Mouse (Mus musculus) myocyte (in vitro differentiated cells): ENCODE measurements at regions not wholly inside any gene's neighbourhood (a gene's known extent, or its start where the extent isn't known, plus 50 kb on each side); places are given as distances from the start of the nearest gene placed in this dataset.
A peak's percentile ranks its signal among the peaks of the same experiment; 100 is the strongest.

Experiments used
- CEBPB ChIP-seq: IDR thresholded peaks from 2 replicates; pipeline ENCODE4 v1.6.1; 2011; ENCODE audit warnings: mild to moderate bottlenecking, moderate library complexity; ENCODE audit not compliant: poor library complexity, insufficient read depth, severe bottlenecking
- E2F4 ChIP-seq: IDR thresholded peaks from one replicate; pipeline ENCODE4 v1.6.1; 2011; ENCODE audit warnings: mild to moderate bottlenecking, control low read depth, moderate library complexity; ENCODE audit not compliant: insufficient read depth
- MAX ChIP-seq: IDR thresholded peaks from one replicate; pipeline ENCODE4 v1.6.1; 2011; ENCODE audit warnings: low read depth, mild to moderate bottlenecking, control low read depth
- MYOG ChIP-seq, 3 experiments: IDR thresholded peaks; one replicate each; pipeline ENCODE4 v1.6.1; 2011; ENCODE audit warnings: control low read depth in 2 of 3, low read depth in 2 of 3, mild to moderate bottlenecking in 2 of 3; ENCODE audit not compliant: insufficient read length in 2 of 3, control insufficient read depth in 1 of 3, insufficient read depth in 1 of 3
- POLR2A ChIP-seq: IDR thresholded peaks from one replicate; pipeline ENCODE4 v1.6.1; 2011; ENCODE audit warnings: low read depth, mild to moderate bottlenecking, control low read depth, moderate library complexity; ENCODE audit not compliant: insufficient read length
- POLR2AphosphoS2 ChIP-seq: IDR thresholded peaks from one replicate; pipeline ENCODE4 v1.6.1; 2011; ENCODE audit warnings: low read depth, control low read depth; ENCODE audit not compliant: insufficient read length
- TCF12 ChIP-seq: IDR thresholded peaks from one replicate; pipeline ENCODE4 v1.6.1; 2011; ENCODE audit warnings: mild to moderate bottlenecking, control low read depth; ENCODE audit not compliant: poor library complexity, insufficient read depth, severe bottlenecking
- USF1 ChIP-seq: IDR thresholded peaks from one replicate; pipeline ENCODE4 v1.6.1; 2011; ENCODE audit warnings: low read depth, mild to moderate bottlenecking, control low read depth, moderate library complexity

DNA sequence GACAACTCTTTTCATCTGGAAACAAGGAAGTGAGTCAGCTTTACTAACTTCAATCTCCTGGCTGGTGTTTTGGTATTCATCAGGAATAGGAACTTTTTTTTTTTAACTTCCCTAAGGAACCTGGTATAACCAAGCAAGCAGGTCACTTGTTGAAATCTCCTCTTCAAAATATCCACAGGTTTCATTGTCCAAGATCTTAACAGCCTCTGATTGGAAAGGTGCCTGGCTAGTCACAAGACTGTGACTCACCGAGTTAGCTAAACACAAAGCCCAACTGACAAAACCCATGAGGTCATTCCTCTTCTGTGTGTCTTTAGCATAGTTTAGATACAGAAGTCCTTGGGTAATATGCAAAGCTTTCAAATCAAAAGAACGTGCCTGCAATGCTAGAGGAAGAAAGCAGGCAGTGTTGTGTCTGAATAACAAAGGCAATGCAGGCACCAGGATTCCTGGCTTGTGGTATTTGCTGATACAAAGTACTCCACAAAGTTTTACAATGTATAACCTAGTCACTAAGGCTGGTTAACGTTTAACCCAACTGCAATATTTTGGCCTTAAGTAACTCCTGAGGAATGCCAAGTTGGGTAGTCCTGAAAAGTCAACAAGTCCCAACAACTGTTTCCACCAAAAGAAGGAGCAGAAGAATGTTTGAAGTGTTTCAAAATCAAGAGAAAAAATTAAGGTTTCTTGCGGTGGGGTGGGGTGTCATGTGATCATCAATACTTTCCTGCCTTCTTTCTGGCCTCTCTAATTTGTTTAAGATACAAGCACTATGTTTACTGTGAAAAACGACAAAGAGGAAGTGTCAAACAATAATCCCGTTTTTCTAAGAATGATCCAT lies 57.5 kb upstream of the Klf6 start:
- TF ChIP-seq POLR2A (no peak), POLR2AphosphoS2 (no peak), CEBPB (no peak), TCF12 (no peak), MAX (no peak), E2F4 (no peak), USF1 (peak; percentile 55), MYOG (IDR thresholded peaks at IDR 0.05; ENCODE audit: control insufficient read depth in 1 of 3, insufficient read depth in 1 of 3, insufficient read length in 2 of 3, low read depth in 2 of 3) (no peak)
